Mouse (Mus musculus) hindbrain, postnatal 0 days (tissue): ENCODE measurements around the gene Cd247. TPM values are rescaled to one million over a fixed set of nuclear protein-coding genes. Genes with fewer than 3 reads are reported as not detected.

ENCODE experiments used
- ATAC-seq: fragments of 200-750 bp; cut with Nextera tagmentation; 2 replicates; pipeline ENCODE4 v1.8.0; 2017; ENCODE audit warnings: mild to moderate bottlenecking, moderate TSS enrichment, moderate library complexity
- DNase-seq: peaks from one replicate; pipeline ENCODE4 v3.0.0-alpha.2; 2015; ENCODE audit warnings: low spot score
- H3K27ac ChIP-seq: fragments of 300-500 bp; sonication (generic); 2 replicates; pipeline ENCODE4 v1.5.1; 2014; ENCODE audit warnings: mild to moderate bottlenecking
- H3K27me3 ChIP-seq: fragments of 300-500 bp; sonication (generic); 2 replicates; pipeline ENCODE4 v1.6.1; 2014; ENCODE audit warnings: low read length, mixed read lengths; ENCODE audit not compliant: insufficient read depth
- H3K36me3 ChIP-seq: fragments of 300-500 bp; sonication (generic); 2 replicates; pipeline ENCODE4 v1.6.1; 2014; ENCODE audit warnings: low read length, mixed read lengths; ENCODE audit not compliant: insufficient read depth
- H3K4me1 ChIP-seq: fragments of 300-500 bp; sonication (generic); 2 replicates; pipeline ENCODE4 v1.6.1; 2014; ENCODE audit warnings: antibody characterized with exemption, low read length, mixed read lengths; ENCODE audit not compliant: insufficient read depth
- H3K4me2 ChIP-seq: fragments of 300-500 bp; sonication (generic); 2 replicates; pipeline ENCODE4 v1.6.1; 2014; ENCODE audit warnings: low read depth, mild to moderate bottlenecking, low read length, moderate library complexity, mixed read lengths
- H3K4me3 ChIP-seq: fragments of 300-500 bp; sonication (generic); 2 replicates; pipeline ENCODE4 v1.5.1; 2014; ENCODE audit warnings: low read length
- H3K9ac ChIP-seq: fragments of 300-500 bp; sonication (generic); replicated peaks from 2 replicates; pipeline ENCODE4 v1.6.1; 2014; ENCODE audit warnings: mild to moderate bottlenecking, low read length, moderate library complexity, mixed read lengths
- H3K9me3 ChIP-seq: fragments of 300-500 bp; sonication (generic); 2 replicates; pipeline ENCODE4 v1.6.1; 2016; ENCODE audit warnings: low read length, mixed read lengths
- CTCF ChIP-seq: IDR thresholded peaks from 2 replicates; pipeline ENCODE4 v1.5.1; 2016; ENCODE audit warnings: antibody characterized with exemption, control low read depth, low read depth
- WGBS: fragments of 180-500 bp; shearing (Covaris S2); extraction: QIAGEN DNeasy Blood & Tissue Kit; methylation state at CpG from one replicate; pipeline ENCODE4 v1.1.7; 2014; 5-methylcytosine and 5-hydroxymethylcytosine counted together
- polyA plus RNA-seq: library from polyadenylated mRNA; unstranded; fragments of >200 nt; fragmentation: Nextera tagmentation; extraction: Ambion mirVana; gene quantifications from 2 replicates; pipeline ENCODE4 v1.2.1, GENCODE M21; 2015
- total RNA-seq: library from RNA; depleted of rRNA; stranded (reverse); fragments of >200 nt; gene quantifications from 2 replicates; pipeline ENCODE4 v1.2.3, GENCODE M21; 2014

Gene Cd247
- total and polyA plus RNA-seq, 2 experiments from 2014 or later = 0.39 TPM; not detected in 1

GRCm38 (mm10) chr1:165833910-165834632 lies 45.6 kb downstream of the Cd247 start:
- ATAC-seq = peak; percentile 63
- WGBS = 21% methylated on average over 17 of the region's 17 CpGs
- H3K4me2 ChIP-seq = peak overlapping the region; percentile 53
- no peaks in the 10 kb centered on the region for H3K27me3 ChIP-seq
- no peak overlapping the region for H3K27ac ChIP-seq
- peak overlapping the region; percentile 20 for H3K4me3 ChIP-seq
- H3K9ac ChIP-seq = 0 out of 2 replicates have a peak overlapping the region, but pooled peaks have one; percentile 18
- H3K9me3 ChIP-seq = no peaks in the 10 kb centered on the region
- H3K36me3 ChIP-seq = no peaks in the 10 kb centered on the region
- H3K4me1 ChIP-seq = peaks cover 7% of the 10 kb centered on the region
- DNase-seq = peak; percentile 52
- no peak for TF ChIP-seq CTCF

DNA sequence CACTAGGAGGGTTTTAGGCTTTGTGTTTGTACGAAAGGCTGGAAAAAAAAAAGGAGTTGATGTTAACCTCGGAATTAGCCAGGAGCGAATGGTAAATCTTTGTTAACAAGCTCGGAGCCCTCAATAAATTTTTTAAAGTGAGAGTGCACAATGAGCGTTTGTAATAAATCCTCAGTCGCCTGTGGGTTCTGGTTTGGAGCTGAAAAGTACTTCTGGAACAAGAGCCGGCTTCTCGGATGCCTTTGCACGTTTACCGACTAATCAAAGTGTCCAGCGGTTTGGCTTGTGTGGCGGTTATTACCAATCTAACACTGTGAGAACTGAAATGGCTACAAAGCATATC lies 46.1 kb downstream of the Cd247 start:
- H3K27me3 ChIP-seq = no peaks in the 10 kb centered on the region
- peaks cover 7% of the 10 kb centered on the region for H3K4me1 ChIP-seq
- H3K36me3 ChIP-seq = no peaks in the 10 kb centered on the region
- peak overlapping the region; percentile 53 for H3K4me2 ChIP-seq
- ATAC-seq (no peak), DNase-seq (no peak)
- TF ChIP-seq CTCF = no peak
- no peak overlapping the region for H3K27ac ChIP-seq
- H3K9ac ChIP-seq = 0 out of 2 replicates have a peak overlapping the region, but pooled peaks have one; percentile 18
- WGBS = 24% methylated on average over 12 of the region's 12 CpGs
- H3K9me3 ChIP-seq = no peaks in the 10 kb centered on the region
- H3K4me3 ChIP-seq = peak overlapping the region; percentile 20

DNA sequence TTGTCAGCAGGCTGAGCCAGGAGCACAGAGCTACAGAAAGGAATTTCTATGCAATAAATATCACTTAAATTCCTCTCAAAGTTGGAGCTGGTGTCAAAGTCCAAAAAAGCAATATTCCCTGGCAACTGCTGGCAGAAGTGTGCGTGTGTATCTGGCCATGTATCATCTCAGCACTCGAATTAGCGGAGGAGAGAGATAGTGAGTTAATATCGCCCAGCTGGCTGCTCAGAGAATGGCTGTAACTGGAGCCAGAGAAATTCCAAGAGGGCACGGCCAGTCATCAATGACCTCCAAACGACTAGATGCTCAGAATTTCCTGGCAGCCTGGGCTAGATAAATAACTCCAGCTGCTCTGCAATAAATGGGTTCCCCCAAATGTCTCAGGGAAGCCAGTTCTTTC lies 48.0 kb downstream of the Cd247 start:
- ATAC-seq = no peak
- DNase-seq = no peak
- H3K4me1 ChIP-seq = peaks cover 7% of the 10 kb centered on the region
- no peaks in the 10 kb centered on the region for H3K36me3 ChIP-seq
- no peak for TF ChIP-seq CTCF
- H3K9me3 ChIP-seq = no peaks in the 10 kb centered on the region
- H3K4me2 ChIP-seq = no peak overlapping the region
- H3K9ac ChIP-seq = no peak overlapping the region
- H3K27ac ChIP-seq = no peak overlapping the region
- H3K27me3 ChIP-seq = no peaks in the 10 kb centered on the region
- no peak overlapping the region for H3K4me3 ChIP-seq
- 32% methylated on average over 6 of the region's 6 CpGs for WGBS

- Histone ChIP-seq H3K4me2 (no peak overlapping the region), H3K4me3 (no peak overlapping the region), H3K27ac (no peak overlapping the region), H3K27me3 (no peaks in the 10 kb centered on the region), H3K9me3 (no peaks in the 10 kb centered on the region), H3K4me1 (peaks cover 7% of the 10 kb centered on the region), H3K9ac (no peak overlapping the region), H3K36me3 (no peaks in the 10 kb centered on the region)
- ATAC-seq = no peak
- no peak for TF ChIP-seq CTCF
- 19% methylated on average over 8 of the region's 8 CpGs for WGBS
- DNase-seq = no peak
These were observed 49.1 kb downstream of the Cd247 start for GRCm38 (mm10) chr1:165837546-165837945.

DNA sequence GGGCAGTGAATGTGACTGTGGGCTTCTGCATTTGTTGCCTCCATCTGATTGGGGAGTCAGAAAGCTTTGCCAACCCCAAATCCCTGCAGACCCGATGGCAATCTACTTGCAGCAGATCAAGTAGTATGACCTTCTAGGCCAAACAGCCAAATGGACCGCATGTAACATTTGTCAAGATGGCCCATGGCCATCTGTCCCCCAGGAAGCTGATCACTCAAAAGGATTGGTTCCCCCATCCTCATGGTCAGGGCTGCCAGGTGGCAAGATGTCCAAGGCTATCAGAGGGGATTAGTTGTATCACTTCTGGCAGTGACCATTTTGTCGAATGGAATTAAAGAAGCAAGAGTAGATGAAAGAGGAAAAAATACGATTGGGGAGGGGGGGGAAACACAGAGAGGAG lies 50.7 kb downstream of the Cd247 start:
- Histone ChIP-seq H3K27me3 (peaks cover 8% of the 10 kb centered on the region; the same call in 1 of the 2 replicates), H3K27ac (no peak overlapping the region), H3K9ac (no peak overlapping the region), H3K4me3 (no peak overlapping the region), H3K4me2 (no peak overlapping the region), H3K4me1 (peaks cover 6% of the 10 kb centered on the region), H3K9me3 (no peaks in the 10 kb centered on the region), H3K36me3 (no peaks in the 10 kb centered on the region)
- WGBS = 65% methylated on average over 4 of the region's 4 CpGs
- DNase-seq (peak; percentile 73), ATAC-seq (no peak; the same call in 1 of the 2 replicates)
- no peak for TF ChIP-seq CTCF

GRCm38 (mm10) chr1:165840548-165841230 lies 52.2 kb downstream of the Cd247 start:
- Histone ChIP-seq H3K9me3 (no peaks in the 10 kb centered on the region), H3K4me3 (peak overlapping the region; percentile 24), H3K27me3 (peaks cover 12% of the 10 kb centered on the region; the same call in 1 of the 2 replicates), H3K4me1 (peaks cover 7% of the 10 kb centered on the region), H3K4me2 (peak overlapping the region; percentile 50), H3K36me3 (no peaks in the 10 kb centered on the region), H3K27ac (no peak overlapping the region), H3K9ac (0 out of 2 replicates have a peak overlapping the region, but pooled peaks have one; percentile 18)
- ATAC-seq (no peak), DNase-seq (no peak)
- WGBS = 14% methylated on average over 31 of the region's 31 CpGs
- no peak for TF ChIP-seq CTCF

GRCm38 (mm10) chr1:165842170-165842569 lies 53.7 kb downstream of the Cd247 start:
- no peak overlapping the region for H3K4me3 ChIP-seq
- WGBS = 60% methylated on average over 7 of the region's 7 CpGs
- no peak overlapping the region for H3K27ac ChIP-seq
- H3K9ac ChIP-seq = no peak overlapping the region
- peaks cover 19% of the 10 kb centered on the region; the same call in 1 of the 2 replicates for H3K27me3 ChIP-seq
- H3K4me2 ChIP-seq = no peak overlapping the region
- H3K9me3 ChIP-seq = no peaks in the 10 kb centered on the region
- H3K36me3 ChIP-seq = no peaks in the 10 kb centered on the region
- no peak for TF ChIP-seq CTCF
- peaks cover 3% of the 10 kb centered on the region; the same call in 1 of the 2 replicates for H3K4me1 ChIP-seq
- no peak for ATAC-seq
- no peak for DNase-seq
